Mouse (Mus musculus): ENCODE results near the gene Zfp106.

GRCm38 (mm10) chr2:120460216-120460615, 103.4 kb downstream of the Zfp106 start:
- TF ChIP-seq CTCF (IDR thresholded peaks at IDR 0.05; ENCODE audit: control insufficient read depth, insufficient read depth, insufficient read length) (no peak), MAX (IDR thresholded peaks at IDR 0.05) (no peak), FOSL1 (IDR thresholded peaks at IDR 0.05; ENCODE audit: insufficient read depth, low read length, poor library complexity, severe bottlenecking) (no peak), USF1 (IDR thresholded peaks at IDR 0.05; ENCODE audit: low read depth) (no peak), MYOG (IDR thresholded peaks at IDR 0.05; ENCODE audit: control insufficient read depth, extremely low read depth, insufficient read length) (no peak), CEBPB (IDR thresholded peaks at IDR 0.05; ENCODE audit: low read depth) (no peak)
